Comparison of ENCODE assay signal across 9 mouse cellular contexts in genomic region chr9:99141171-99141570, GRCm38 (mm10). TPM values are rescaled to one million over a fixed set of nuclear protein-coding genes. Genes with fewer than 3 reads are reported as not detected.
DNase-seq lines count a peak whose midpoint lies in the region; ATAC-seq and TF ChIP-seq lines count a peak whose summit lies in the region.
"Had no signal": no experiment of that assay in that cellular context is flagged by ENCODE, and none has a peak within 500 bp of the region (broad histone marks: within the 10 kb centered on the region; RNA-seq: fewer than 3 reads in every experiment).

No protein-coding gene starts in this region.

- no peaks in the 10 kb centered on the region; the same call in 1 of the 2 replicates for H3K79me2 ChIP-seq in heart, adult 2 months (replicated peaks; ENCODE audit: control insufficient read depth, insufficient read depth, low read length)

- no peak for ATAC-seq in heart, embryonic 15.5 days (replicated peaks; ENCODE audit: insufficient number of reproducible peaks, insufficient read depth, low FRiP score, low read depth)
- no peak for ATAC-seq in stomach, embryonic 14.5 days (ENCODE audit: insufficient number of reproducible peaks, insufficient read depth, low FRiP score, low read depth)
- no peak for ATAC-seq in stomach, postnatal 0 days (ENCODE audit: low FRiP score, low TSS enrichment)
- ATAC-seq in liver, embryonic 13.5 days (ENCODE audit: low read depth) = no peak

- WGBS in heart, embryonic 15.5 days = 48% methylated on average over 3 of the region's 3 CpGs
- 58% methylated on average over 3 of the region's 3 CpGs for WGBS in heart, adult 2 months
- 41% methylated on average over 3 of the region's 3 CpGs for WGBS in stomach, embryonic 14.5 days
- WGBS in stomach, postnatal 0 days = 42% methylated on average over 3 of the region's 3 CpGs
- WGBS in liver, embryonic 13.5 days (ENCODE audit: insufficient replicate concordance) = 19% methylated on average over 3 of the region's 3 CpGs

- peak overlapping the region; percentile 86 for H3K4me2 ChIP-seq in heart, embryonic 15.5 days
- peak overlapping the region; percentile 55; the same call in 1 of the 2 replicates for H3K4me2 ChIP-seq in stomach, embryonic 14.5 days (replicated peaks; ENCODE audit: low read depth, low read length)
- H3K4me2 ChIP-seq in stomach, postnatal 0 days (replicated peaks; ENCODE audit: low read depth) = no peak overlapping the region
- H3K4me2 ChIP-seq in liver, embryonic 13.5 days = peak overlapping the region; percentile 91

- H3K4me1 ChIP-seq in heart, embryonic 15.5 days (replicated peaks) = peaks cover 11% of the 10 kb centered on the region
- peaks cover 2% of the 10 kb centered on the region for H3K4me1 ChIP-seq in heart, adult 2 months (ENCODE audit: control insufficient read depth, insufficient read depth, low read length)
- H3K4me1 ChIP-seq in stomach, embryonic 14.5 days (ENCODE audit: control insufficient read depth, insufficient read depth, low read length) = 0 out of 2 replicates have a peak, but pooled peaks cover 4% of the 10 kb centered on the region
- no peaks in the 10 kb centered on the region for H3K4me1 ChIP-seq in stomach, postnatal 0 days (replicated peaks; ENCODE audit: control insufficient read depth, insufficient read depth)
- peaks cover 60% of the 10 kb centered on the region for H3K4me1 ChIP-seq in liver, embryonic 13.5 days (replicated peaks)

- no peak for TF ChIP-seq CTCF in heart, adult 2 months (IDR thresholded peaks at IDR 0.05)
- TF ChIP-seq CTCF in stomach, postnatal 0 days (IDR thresholded peaks at IDR 0.05; ENCODE audit: low read depth) = no peak

- H3K27ac ChIP-seq in heart, embryonic 15.5 days = no peak overlapping the region
- no peak overlapping the region; the same call in 1 of the 2 replicates for H3K27ac ChIP-seq in heart, adult 2 months
- H3K27ac ChIP-seq in stomach, embryonic 14.5 days (ENCODE audit: low read length) = no peak overlapping the region
- no peak overlapping the region for H3K27ac ChIP-seq in stomach, postnatal 0 days (replicated peaks)
- H3K27ac ChIP-seq in liver, embryonic 13.5 days = peak overlapping the region; percentile 81

- H3K36me3 ChIP-seq in heart, embryonic 15.5 days = no peaks in the 10 kb centered on the region
- no peaks in the 10 kb centered on the region for H3K36me3 ChIP-seq in heart, adult 2 months (ENCODE audit: control insufficient read depth, insufficient read depth, low read length)
- no peaks in the 10 kb centered on the region for H3K36me3 ChIP-seq in stomach, embryonic 14.5 days (ENCODE audit: control insufficient read depth, insufficient read depth, low read length)
- H3K36me3 ChIP-seq in stomach, postnatal 0 days (ENCODE audit: control insufficient read depth, insufficient read depth, low read length) = no peaks in the 10 kb centered on the region
- no peaks in the 10 kb centered on the region for H3K36me3 ChIP-seq in liver, embryonic 13.5 days

- H3K9ac ChIP-seq in heart, embryonic 15.5 days = no peak overlapping the region
- H3K9ac ChIP-seq in heart, adult 2 months (ENCODE audit: low read depth, low read length) = no peak overlapping the region
- H3K9ac ChIP-seq in stomach, embryonic 14.5 days (replicated peaks; ENCODE audit: low read depth, low read length) = no peak overlapping the region
- no peak overlapping the region for H3K9ac ChIP-seq in stomach, postnatal 0 days (ENCODE audit: low read length)
- peak overlapping the region; percentile 82 for H3K9ac ChIP-seq in liver, embryonic 13.5 days

- TF ChIP-seq EP300 in heart, adult 2 months (IDR thresholded peaks at IDR 0.05; ENCODE audit: insufficient read depth, low read depth, low read length) = no peak
- no peak for TF ChIP-seq EP300 in stomach, postnatal 0 days (optimal IDR thresholded peaks at IDR 0.05)

- H3K27me3 ChIP-seq in heart, embryonic 15.5 days = no peaks in the 10 kb centered on the region
- H3K27me3 ChIP-seq in heart, adult 2 months (ENCODE audit: control insufficient read depth, insufficient read depth, low read length) = no peaks in the 10 kb centered on the region
- H3K27me3 ChIP-seq in stomach, embryonic 14.5 days (ENCODE audit: control insufficient read depth, insufficient read depth, low read length) = no peaks in the 10 kb centered on the region
- H3K27me3 ChIP-seq in stomach, postnatal 0 days (ENCODE audit: control insufficient read depth, insufficient read depth, low read length) = no peaks in the 10 kb centered on the region
- peaks cover 3% of the 10 kb centered on the region; the same call in 1 of the 2 replicates for H3K27me3 ChIP-seq in liver, embryonic 13.5 days

- no peak for DNase-seq in heart, adult 2 months
- no peak for DNase-seq in stomach, postnatal 0 days (ENCODE audit: low spot score)
- peak; percentile 20 for DNase-seq in liver, embryonic 13.5 days
- no peak for DNase-seq in embryo, embryonic 10 days (ENCODE audit: low spot score)
- DNase-seq in MN1 (ENCODE audit: low spot score) = no peak
- no peak for DNase-seq in adrenal gland, adult (ENCODE audit: inconsistent age in 2 of 2, low spot score in 1 of 2)
- DNase-seq: spleen, adult 18-20 months had no signal

- intact Hi-C loops in heart, adult 2 months (cut with DNase I) = loop anchor here (2.0 to 10.0 kb wide), 2 partner anchors 102 to 294 kb away; partner anchors contain the start of genes Cep70 and Mras

- H3K9me3 ChIP-seq in heart, embryonic 15.5 days (replicated peaks) = no peaks in the 10 kb centered on the region
- H3K9me3 ChIP-seq in stomach, embryonic 14.5 days (ENCODE audit: control insufficient read depth, low read depth, low read length) = no peaks in the 10 kb centered on the region
- no peaks in the 10 kb centered on the region for H3K9me3 ChIP-seq in stomach, postnatal 0 days (ENCODE audit: control insufficient read depth, low read length)
- no peaks in the 10 kb centered on the region for H3K9me3 ChIP-seq in liver, embryonic 13.5 days (replicated peaks)

- H3K4me3 ChIP-seq in heart, embryonic 15.5 days = 0 out of 2 replicates have a peak overlapping the region, but pooled peaks have one; percentile 83
- H3K4me3 ChIP-seq in heart, adult 2 months = no peak overlapping the region
- H3K4me3 ChIP-seq in stomach, embryonic 14.5 days (ENCODE audit: low read depth, low read length) = no peak overlapping the region
- no peak overlapping the region for H3K4me3 ChIP-seq in stomach, postnatal 0 days (ENCODE audit: low read depth, low read length)
- peak overlapping the region; percentile 90 for H3K4me3 ChIP-seq in liver, embryonic 13.5 days (replicated peaks)

- TF ChIP-seq POLR2A in heart, adult 2 months (IDR thresholded peaks at IDR 0.05; ENCODE audit: insufficient read depth, low read depth, low read length) = no peak

RNA-seq across cellular contexts. Expression of gene Pik3cb, which starts 0.8 kb away (rescaled TPM):
- polyA plus RNA-seq in heart, embryonic 15.5 days (2015; fragmentation: Nextera tagmentation; extraction: Ambion mirVana) = 1.4 TPM in 2 replicates
- total RNA-seq in heart, adult 2 months (2021) = 10 to 100 TPM in 1 of 2 experiments, 1 to 10 TPM in 1; 10.0 to 10.8 TPM
- 2.6 and 6.3 TPM in 2 replicates for polyA plus RNA-seq in heart, adult 2 months (2012; rRNA removed)
- 1.2 and 1.7 TPM in 2 replicates for polyA plus RNA-seq in stomach, embryonic 14.5 days (2014; fragmentation: Nextera tagmentation; extraction: Ambion mirVana)
- 2.6 and 4.0 TPM in 2 replicates for polyA plus RNA-seq in stomach, postnatal 0 days (2015; fragmentation: Nextera tagmentation; extraction: Ambion mirVana)
- polyA plus RNA-seq in liver, embryonic 13.5 days (2015; fragmentation: Nextera tagmentation; extraction: Ambion mirVana) = 2.5 and 2.6 TPM in 2 replicates

Comparison
In these comparisons a context has a peak if more than half of its experiments do, and no peak if none do; other contexts are left out.
1. H3K4me3 ChIP-seq: peak in heart, embryonic 15.5 days (single experiment) and liver, embryonic 13.5 days (single experiment); none in heart, adult 2 months (single experiment), stomach, embryonic 14.5 days (single experiment) and stomach, postnatal 0 days (single experiment).